Mouse (Mus musculus) ovary, adult 18-20 months (tissue): Measurements from ENCODE around the gene Hs3st3b1.

ENCODE experiments used
- DNase-seq: peaks from one replicate; pipeline ENCODE4 v3.0.0; 2022; ENCODE audit warnings: low spot score, mixed read lengths

Hs3st3b1 gene

DNA sequence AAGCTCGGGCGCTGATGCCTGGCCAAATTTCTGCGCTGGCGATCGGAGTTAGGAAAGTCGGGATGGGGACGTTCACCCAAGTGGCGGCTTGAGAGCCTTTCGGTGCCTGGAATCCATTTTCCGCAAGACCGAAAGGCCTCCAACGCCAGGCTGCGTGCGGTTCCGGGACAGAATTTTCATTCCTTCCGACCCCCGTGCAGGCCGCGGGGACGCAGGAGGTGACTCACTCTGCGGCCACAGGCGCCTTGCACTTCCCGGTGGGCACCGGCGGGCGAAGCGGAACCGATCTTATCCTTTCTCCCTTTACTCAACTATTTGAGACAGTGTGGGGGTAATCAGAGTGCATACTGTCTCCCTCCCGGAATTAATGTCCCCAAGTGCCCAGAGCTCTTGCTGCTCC, 1.3 kb upstream of the Hs3st3b1 start:
- DNase-seq, result no peak

DNA sequence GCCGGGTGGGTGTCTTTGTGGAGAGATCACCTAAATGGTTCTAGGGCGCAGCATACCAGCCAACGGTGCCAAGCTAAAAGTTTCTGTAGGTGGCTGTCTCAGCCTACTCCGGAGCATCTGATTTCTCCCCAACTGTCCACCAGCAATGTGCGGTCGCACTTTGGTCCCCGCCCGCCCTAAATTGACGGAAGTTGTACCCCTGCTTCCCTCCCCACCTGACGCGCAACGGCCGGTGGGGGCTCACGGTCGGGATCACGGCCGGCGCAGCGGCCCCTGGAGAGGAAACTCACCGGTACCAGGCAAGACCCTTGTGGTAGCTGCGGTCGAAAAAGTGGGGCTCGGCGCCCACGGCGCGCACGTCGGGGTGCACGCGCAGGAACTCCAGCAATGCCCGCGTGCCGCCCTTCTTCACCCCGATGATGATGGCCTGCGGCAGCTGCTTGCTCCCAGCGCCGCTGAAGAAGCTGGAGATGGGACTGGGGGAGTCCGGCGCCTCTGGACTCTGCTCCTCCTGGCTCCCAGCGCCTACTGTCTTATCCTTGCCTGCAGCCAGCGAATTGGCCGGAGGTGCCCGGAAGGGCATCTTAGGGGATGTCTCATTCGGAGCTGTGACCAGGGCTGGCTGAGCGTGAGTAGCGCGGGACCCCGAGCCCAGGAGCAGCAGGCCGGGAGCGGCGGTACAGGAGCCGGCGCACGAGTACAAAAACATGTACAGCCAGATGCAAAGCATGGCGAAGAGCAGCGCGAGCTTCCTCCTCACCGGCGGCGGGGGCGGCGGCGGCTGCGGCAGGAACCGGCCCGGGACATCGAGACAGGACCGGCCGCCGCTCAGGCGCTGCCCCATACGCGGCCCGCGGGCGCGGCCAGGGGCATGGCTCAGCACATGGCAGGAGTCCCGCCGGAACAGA, 792 bp downstream of the Hs3st3b1 start:
- no peak for DNase-seq

- peak; percentile 51 for DNase-seq
Observed at GRCm38 (mm10) chr11:63920531-63920930, 1.6 kb downstream of the Hs3st3b1 start.

GRCm38 (mm10) chr11:63919211-63920098, 2.6 kb downstream of the Hs3st3b1 start:
- DNase-seq, result no peak

DNA sequence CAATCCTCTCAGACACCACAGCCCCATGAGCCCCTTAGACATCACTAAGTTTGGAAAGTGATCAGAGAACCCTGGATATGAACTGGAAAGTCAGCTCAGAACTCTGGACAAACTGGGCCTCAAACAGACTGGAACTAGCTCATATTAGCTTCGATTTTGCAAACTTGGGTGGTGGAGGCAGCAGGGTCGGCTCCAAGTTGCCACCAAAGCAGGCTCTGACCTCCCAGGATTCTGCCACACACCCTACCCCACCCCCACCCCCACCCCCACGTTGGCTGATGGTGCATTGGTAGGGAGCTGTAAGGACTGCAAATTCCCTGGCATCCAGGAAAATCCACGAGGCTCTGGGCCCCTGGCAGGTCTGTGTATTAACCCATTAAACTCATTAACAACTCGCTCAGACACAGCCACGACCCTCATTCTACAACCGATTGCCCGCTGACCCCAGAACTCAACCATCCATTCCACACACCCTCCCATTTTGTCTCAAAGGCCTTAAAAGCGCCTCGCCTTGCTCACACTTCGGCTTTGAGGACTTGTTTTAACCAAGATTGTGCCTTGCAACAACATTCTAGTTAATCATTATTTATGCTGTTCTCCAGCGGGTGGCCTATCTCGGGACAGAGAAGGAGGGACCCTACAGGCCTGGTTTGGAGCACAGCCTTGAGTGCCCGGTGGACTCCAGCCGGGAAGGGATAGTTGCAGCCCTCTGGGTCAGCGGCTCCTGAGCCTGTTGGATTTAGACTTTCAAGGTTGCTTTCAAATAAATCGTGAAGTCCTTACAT, 3.6 kb downstream of the Hs3st3b1 start:
- DNase-seq, result no peak

DNA sequence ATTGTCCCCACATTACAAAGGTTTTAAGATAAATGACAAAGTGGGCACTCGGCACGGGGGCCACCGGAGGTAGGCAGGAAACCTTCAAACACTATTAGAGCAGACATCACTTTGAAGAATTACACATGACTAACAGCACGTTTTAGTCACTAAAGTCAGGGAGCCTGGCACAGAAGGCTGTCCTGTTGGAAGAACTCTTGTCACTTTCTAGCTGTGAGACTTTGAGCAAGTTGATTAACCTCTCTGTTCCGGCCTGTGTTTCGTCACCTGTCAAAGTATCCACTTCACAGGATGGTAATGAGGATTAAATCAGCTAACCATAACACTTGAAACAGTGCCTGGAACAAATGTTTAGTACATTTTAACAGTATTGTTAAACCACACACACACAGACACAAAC, 4.5 kb downstream of the Hs3st3b1 start:
- no peak for DNase-seq

DNA sequence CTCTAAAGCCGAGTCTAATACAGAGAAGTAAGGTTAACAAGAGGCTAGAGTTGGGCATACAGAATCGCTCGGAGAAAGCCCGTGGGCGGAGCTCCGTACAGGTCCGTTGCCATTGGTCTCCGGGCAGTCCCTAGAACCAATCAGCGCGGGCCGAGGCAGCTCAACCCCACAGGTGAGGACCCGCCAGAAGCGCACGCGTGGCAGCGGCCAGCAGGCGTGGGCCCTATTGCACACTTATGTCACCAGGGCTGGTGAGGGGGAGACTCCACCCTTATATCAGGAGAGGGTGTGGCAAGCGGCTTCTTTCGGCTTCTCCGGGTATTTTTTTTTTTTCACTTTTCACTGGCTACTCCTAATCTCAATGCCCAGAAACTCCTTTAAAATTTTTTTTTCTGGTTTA, 7.7 kb downstream of the Hs3st3b1 start:
- DNase-seq, result peak; percentile 82

- DNase-seq, result no peak
Observed at GRCm38 (mm10) chr11:63913936-63914335, 8.2 kb downstream of the Hs3st3b1 start.

- no peak for DNase-seq
Observed at GRCm38 (mm10) chr11:63911001-63911400, 11.1 kb downstream of the Hs3st3b1 start.

DNA sequence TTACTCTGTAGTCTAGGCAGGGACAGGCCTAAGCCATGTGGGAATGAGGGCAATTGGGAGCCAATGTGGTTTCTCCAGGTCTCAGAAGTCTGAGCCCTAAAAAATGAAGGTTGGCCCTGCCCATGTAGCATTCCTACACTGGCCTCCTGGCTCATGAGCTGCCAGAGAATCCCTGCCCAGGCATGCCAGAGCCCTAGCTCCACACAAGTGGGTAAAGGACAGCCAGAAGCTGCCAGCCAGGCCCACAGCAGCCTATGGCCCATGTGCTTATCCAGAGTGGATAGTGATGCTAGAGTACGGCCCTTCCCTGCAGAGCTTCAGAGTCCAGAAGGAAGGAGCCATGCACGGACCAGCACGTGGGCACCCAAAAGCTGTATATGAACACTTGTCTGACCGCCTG, 12.1 kb downstream of the Hs3st3b1 start:
- DNase-seq, result no peak

DNA sequence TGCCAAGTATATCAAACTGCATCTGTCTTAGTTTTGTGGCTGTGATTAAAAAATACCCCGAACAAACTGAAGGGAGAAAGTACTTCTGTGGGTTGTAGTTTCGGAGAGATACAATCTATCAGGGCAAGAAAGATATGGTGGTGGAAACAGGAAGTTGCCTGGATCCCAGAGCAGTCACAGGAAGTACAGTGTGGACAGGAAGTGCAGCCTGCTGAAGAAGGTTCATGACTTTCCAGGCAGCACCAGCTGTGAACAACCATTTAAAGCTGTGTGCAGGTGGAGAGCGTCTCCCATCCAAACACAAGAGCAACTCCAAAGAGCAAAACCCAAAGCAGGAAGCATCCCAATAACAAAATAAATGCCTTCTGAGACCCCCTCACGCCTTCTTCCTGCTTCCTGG, 13.6 kb downstream of the Hs3st3b1 start:
- DNase-seq, result no peak

- no peak for DNase-seq
Observed at GRCm38 (mm10) chr11:63906552-63907353, 15.3 kb downstream of the Hs3st3b1 start.

GRCm38 (mm10) chr11:63904787-63905186, 17.3 kb downstream of the Hs3st3b1 start:
- DNase-seq, result no peak

GRCm38 (mm10) chr11:63898509-63899168, 23.5 kb downstream of the Hs3st3b1 start:
- no peak for DNase-seq

- DNase-seq, result no peak
Observed at GRCm38 (mm10) chr11:63897856-63898508, 24.1 kb downstream of the Hs3st3b1 start.

GRCm38 (mm10) chr11:63897011-63897410, 25.1 kb downstream of the Hs3st3b1 start:
- no peak for DNase-seq

- DNase-seq, result peak; percentile 28
Observed at GRCm38 (mm10) chr11:63894188-63894587, 27.9 kb downstream of the Hs3st3b1 start.

GRCm38 (mm10) chr11:63893557-63893956, 28.5 kb downstream of the Hs3st3b1 start:
- DNase-seq, result no peak

DNA sequence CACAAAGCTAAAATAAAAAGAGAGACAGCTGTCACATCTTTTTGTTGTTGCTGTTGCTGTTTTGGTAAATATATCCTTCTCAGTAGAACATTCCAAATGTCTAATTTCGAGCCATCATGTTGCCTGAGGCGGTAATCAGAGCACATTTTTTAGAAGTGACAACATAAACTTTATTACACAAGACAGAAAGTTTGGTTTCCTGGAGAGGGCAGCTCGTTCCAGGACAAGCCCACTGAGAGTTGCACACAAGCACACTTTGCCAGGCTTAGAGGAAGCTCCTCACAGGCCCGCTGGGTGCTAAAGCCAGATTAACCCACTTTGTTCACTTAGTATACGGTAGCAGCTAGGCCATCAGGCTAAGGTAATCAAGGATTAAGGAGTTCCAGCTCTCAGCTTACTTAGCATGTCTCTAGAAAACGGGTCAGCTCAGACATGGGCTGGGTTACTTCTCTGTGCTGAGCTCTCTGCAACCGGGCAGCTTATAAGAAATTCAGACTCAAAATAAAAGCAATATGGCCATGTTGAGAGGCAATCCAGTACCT, 30.5 kb downstream of the Hs3st3b1 start:
- no peak for DNase-seq

DNA sequence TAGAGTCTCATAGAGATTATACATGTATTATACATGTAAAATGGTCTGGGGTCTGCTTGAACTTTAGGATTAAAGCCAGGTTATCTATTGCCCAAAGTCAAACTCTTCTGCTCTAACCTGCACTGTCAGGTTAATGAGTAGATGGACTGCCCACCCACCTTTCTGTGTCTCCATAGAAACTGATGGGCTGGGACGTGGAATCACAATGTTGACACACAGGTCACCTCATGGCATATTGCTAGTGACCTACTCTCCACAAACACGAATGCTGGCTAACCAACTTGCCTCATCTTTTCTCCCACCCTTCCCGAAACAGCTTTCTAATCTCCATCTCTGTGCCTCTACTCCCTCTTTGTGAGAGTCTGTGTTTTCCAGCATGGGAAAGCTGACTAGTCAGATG, 38.7 kb downstream of the Hs3st3b1 start:
- no peak for DNase-seq
